8 mouse cellular contexts compared by ENCODE assay signal in genomic region chr11:102446581-102447461, GRCm38 (mm10). TPM values are rescaled to one million over a fixed set of nuclear protein-coding genes. Genes with fewer than 3 reads are reported as not detected.
DNase-seq lines count a peak whose midpoint lies in the region; ATAC-seq and TF ChIP-seq lines count a peak whose summit lies in the region.

No protein-coding gene starts in this region.

- peak; percentile 38 to 69 for DNase-seq in adrenal gland, adult (ENCODE audit: inconsistent age in 2 of 2, low spot score in 1 of 2)
- no peak for DNase-seq in adrenal gland, adult 2 months
- no peak for DNase-seq in thymus, adult 2 months
- DNase-seq in thymus, adult 18-20 months, result no peak
- peak; percentile 69 for DNase-seq in forebrain, embryonic 14.5 days (ENCODE audit: low spot score)
- peak; percentile 76 for DNase-seq in limb, embryonic 10.5 days (ENCODE audit: low spot score)
- peak; percentile 81 for DNase-seq in neural tube, embryonic 10.5 days (ENCODE audit: extremely low spot score, low spot score)
- DNase-seq in left cerebral cortex, adult 9 months (ENCODE audit: low spot score in 2 of 2), result no peak

- no peak for TF ChIP-seq POLR2A in thymus, adult 2 months (IDR thresholded peaks at IDR 0.05; ENCODE audit: control insufficient read depth, extremely low read depth, insufficient read depth, low read length, poor library complexity)

- H3K27me3 ChIP-seq in thymus, adult 2 months (ENCODE audit: control insufficient read depth, insufficient read depth, low read length), result peaks cover 12% of the 10 kb centered on the region; the same call in 1 of the 2 replicates
- 0 out of 2 replicates have a peak, but pooled peaks cover 3% of the 10 kb centered on the region for H3K27me3 ChIP-seq in forebrain, embryonic 14.5 days (replicated peaks; ENCODE audit: control insufficient read depth, insufficient read depth, low read length)
- H3K27me3 ChIP-seq in limb, embryonic 10.5 days (ENCODE audit: low read depth, poor library complexity, severe bottlenecking), result peaks cover 52% of the 10 kb centered on the region

- no peak for TF ChIP-seq CTCF in thymus, adult 2 months (IDR thresholded peaks at IDR 0.05; ENCODE audit: borderline replicate concordance, control insufficient read depth, extremely low read depth, insufficient read depth, low read length, poor library complexity)

- peaks cover 7% of the 10 kb centered on the region for H3K4me1 ChIP-seq in thymus, adult 2 months (replicated peaks; ENCODE audit: control insufficient read depth, insufficient read depth, low read length)
- H3K4me1 ChIP-seq in forebrain, embryonic 14.5 days (ENCODE audit: control insufficient read depth, insufficient read depth, low read length), result peaks cover 28% of the 10 kb centered on the region
- peaks cover 45% of the 10 kb centered on the region for H3K4me1 ChIP-seq in limb, embryonic 10.5 days

- no peaks in the 10 kb centered on the region for H3K9me3 ChIP-seq in forebrain, embryonic 14.5 days (replicated peaks; ENCODE audit: control insufficient read depth, low read length)
- no peaks in the 10 kb centered on the region for H3K9me3 ChIP-seq in limb, embryonic 10.5 days (replicated peaks)

- peak overlapping the region; percentile 41 for H3K4me3 ChIP-seq in thymus, adult 2 months (ENCODE audit: control insufficient read depth, insufficient read depth, low read length)
- H3K4me3 ChIP-seq in forebrain, embryonic 14.5 days (ENCODE audit: low read depth, low read length), result peak overlapping the region; percentile 98
- H3K4me3 ChIP-seq in limb, embryonic 10.5 days, result peak overlapping the region; percentile 92

- no peaks in the 10 kb centered on the region for H3K36me3 ChIP-seq in thymus, adult 2 months (ENCODE audit: control insufficient read depth, insufficient read depth, low read length)
- peaks cover 24% of the 10 kb centered on the region for H3K36me3 ChIP-seq in forebrain, embryonic 14.5 days (ENCODE audit: control insufficient read depth, insufficient read depth, low read length)
- H3K36me3 ChIP-seq in limb, embryonic 10.5 days, result peaks cover 24% of the 10 kb centered on the region

- peak overlapping the region; percentile 95 for H3K4me2 ChIP-seq in forebrain, embryonic 14.5 days (ENCODE audit: low read length)

- 2% methylated on average over 49 of the region's 49 CpGs for WGBS in thymus, adult 2 months
- under 1% methylated on average over 49 of the region's 49 CpGs for WGBS in forebrain, embryonic 14.5 days
- under 1% methylated on average over 44 of the region's 49 CpGs for WGBS in limb, embryonic 10.5 days

- peak; percentile 64 for ATAC-seq in forebrain, embryonic 14.5 days

- H3K9ac ChIP-seq in forebrain, embryonic 14.5 days (ENCODE audit: low read length), result peak overlapping the region; percentile 100

- no peak overlapping the region for H3K27ac ChIP-seq in thymus, adult 2 months (ENCODE audit: control insufficient read depth, insufficient read depth, low read length)
- H3K27ac ChIP-seq in forebrain, embryonic 14.5 days (ENCODE audit: low read depth, low read length), result peak overlapping the region; percentile 97
- peak overlapping the region; percentile 97 for H3K27ac ChIP-seq in limb, embryonic 10.5 days

RNA-seq across cellular contexts. Expression of gene Fam171a2, which starts 0.7 kb away (rescaled TPM):
- 1 to 10 TPM; 2.8 to 8.3 TPM for total RNA-seq in adrenal gland, adult 2 months (2021)
- polyA plus RNA-seq in adrenal gland, adult 2 months (2012; rRNA removed), result 18.1 and 22.9 TPM in 2 replicates
- polyA plus RNA-seq in thymus, adult 2 months (2012; rRNA removed), result 2.6 and 4.7 TPM in 2 replicates
- 26.0 and 27.8 TPM in 2 replicates for polyA plus RNA-seq in forebrain, embryonic 14.5 days (2014; fragmentation: Nextera tagmentation; extraction: Ambion mirVana)
- polyA plus RNA-seq in limb, embryonic 10.5 days (2016; fragmentation: Nextera tagmentation; extraction: Ambion mirVana), result 3.7 and 4.2 TPM in 2 replicates

RNA-seq across cellular contexts. Expression of gene Grn, which starts 16.7 kb away (rescaled TPM):
- 100 to 1,000 TPM; 165 to 211 TPM for total RNA-seq in adrenal gland, adult 2 months (2021)
- 251 and 310 TPM in 2 replicates for polyA plus RNA-seq in adrenal gland, adult 2 months (2012; rRNA removed)
- polyA plus RNA-seq in thymus, adult 2 months (2012; rRNA removed), result 151 and 160 TPM in 2 replicates
- 28.6 and 38.8 TPM in 2 replicates for polyA plus RNA-seq in forebrain, embryonic 14.5 days (2014; fragmentation: Nextera tagmentation; extraction: Ambion mirVana)
- 78.5 and 93.2 TPM in 2 replicates for polyA plus RNA-seq in limb, embryonic 10.5 days (2016; fragmentation: Nextera tagmentation; extraction: Ambion mirVana)

RNA-seq across cellular contexts. Expression of gene Itga2b, which starts 23.1 kb away (rescaled TPM):
- 1 to 10 TPM; 2.5 to 4.1 TPM for total RNA-seq in adrenal gland, adult 2 months (2021)
- 6.6 TPM in 2 replicates for polyA plus RNA-seq in adrenal gland, adult 2 months (2012; rRNA removed)
- 3.8 and 4.0 TPM in 2 replicates for polyA plus RNA-seq in thymus, adult 2 months (2012; rRNA removed)
- polyA plus RNA-seq in forebrain, embryonic 14.5 days (2014; fragmentation: Nextera tagmentation; extraction: Ambion mirVana), result 4.3 and 5.3 TPM in 2 replicates
- 4.6 and 5.3 TPM in 2 replicates for polyA plus RNA-seq in limb, embryonic 10.5 days (2016; fragmentation: Nextera tagmentation; extraction: Ambion mirVana)

RNA-seq across cellular contexts. Expression of gene Slc25a39, which starts 39.1 kb away (rescaled TPM):
- total RNA-seq in adrenal gland, adult 2 months (2021), result 100 to 1,000 TPM; 504 to 683 TPM
- 1,025 and 1,107 TPM in 2 replicates for polyA plus RNA-seq in adrenal gland, adult 2 months (2012; rRNA removed)
- 227 and 235 TPM in 2 replicates for polyA plus RNA-seq in thymus, adult 2 months (2012; rRNA removed)
- polyA plus RNA-seq in forebrain, embryonic 14.5 days (2014; fragmentation: Nextera tagmentation; extraction: Ambion mirVana), result 145 and 149 TPM in 2 replicates
- 209 and 242 TPM in 2 replicates for polyA plus RNA-seq in limb, embryonic 10.5 days (2016; fragmentation: Nextera tagmentation; extraction: Ambion mirVana)

RNA-seq across cellular contexts. Expression of gene Rundc3a, which starts 53.6 kb away (rescaled TPM):
- total RNA-seq in adrenal gland, adult 2 months (2021), result 10 to 100 TPM; 36.8 to 51.7 TPM
- 46.3 and 77.5 TPM in 2 replicates for polyA plus RNA-seq in adrenal gland, adult 2 months (2012; rRNA removed)
- polyA plus RNA-seq in thymus, adult 2 months (2012; rRNA removed), result 7.9 and 8.1 TPM in 2 replicates
- polyA plus RNA-seq in forebrain, embryonic 14.5 days (2014; fragmentation: Nextera tagmentation; extraction: Ambion mirVana), result 115 and 125 TPM in 2 replicates
- polyA plus RNA-seq in limb, embryonic 10.5 days (2016; fragmentation: Nextera tagmentation; extraction: Ambion mirVana), result 1.2 and 1.3 TPM in 2 replicates

Comparison
In these comparisons a context has a peak if more than half of its experiments do, and no peak if none do; other contexts are left out.
1. DNase-seq: peak in adrenal gland, adult (2 of 2), forebrain, embryonic 14.5 days (single experiment), limb, embryonic 10.5 days (single experiment) and neural tube, embryonic 10.5 days (single experiment); none in adrenal gland, adult 2 months (single experiment), thymus, adult 2 months (single experiment), thymus, adult 18-20 months (0 of 2) and left cerebral cortex, adult 9 months (0 of 2).
2. H3K4me3 ChIP-seq: peak in every context shown above with its lines; median percentile 98 in forebrain, embryonic 14.5 days; 92 in limb, embryonic 10.5 days; 41 in thymus, adult 2 months.